Mouse (Mus musculus): ENCODE measurements around the gene Prkca. TPM values are rescaled to one million over a fixed set of nuclear protein-coding genes. Genes with fewer than 3 reads are reported as not detected.

Gene Prkca
- total and polyA plus RNA-seq, 3 experiments: 15.3 to 30.9 (median 19.9) TPM

DNA sequence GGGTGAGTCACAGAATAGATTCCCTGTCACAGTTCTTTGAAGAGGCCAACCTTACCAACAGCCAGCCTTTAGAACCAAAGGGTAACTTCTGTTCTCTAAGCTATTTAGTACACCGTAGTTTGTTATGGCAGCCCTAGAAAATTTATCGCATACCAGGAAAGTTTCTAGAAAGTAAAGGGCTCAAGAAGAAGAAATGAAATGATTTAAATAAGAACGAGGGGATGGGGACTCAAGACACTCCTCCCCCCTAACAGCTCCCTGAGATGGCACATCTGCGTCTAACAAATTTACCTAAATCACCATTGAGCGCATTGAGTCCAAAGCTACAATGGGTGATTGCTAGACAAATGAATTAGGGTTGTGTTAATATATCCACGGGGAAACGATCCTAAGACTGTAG, 140.9 kb downstream of the Prkca start:
- no peaks in the 10 kb centered on the region for H3K9me3 ChIP-seq (replicated peaks; ENCODE audit: insufficient read depth, low read length)
- TF ChIP-seq POLR2A (IDR thresholded peaks at IDR 0.05; ENCODE audit: control insufficient read depth in 1 of 2, insufficient read depth in 1 of 2, low read depth in 1 of 2, low read length in 2 of 2, poor library complexity in 1 of 2) (no peak), POLR2AphosphoS5 (IDR thresholded peaks at IDR 0.05; ENCODE audit: borderline replicate concordance, low read depth, low read length) (no peak), MYB (IDR thresholded peaks at IDR 0.05; ENCODE audit: low read depth, low read length) (no peak), NELFE (IDR thresholded peaks at IDR 0.05; ENCODE audit: low read depth, low read length) (no peak)
- H3K27ac ChIP-seq (ENCODE audit: control insufficient read depth, low read depth, low read length): no peak overlapping the region
- H3K36me3 ChIP-seq (ENCODE audit: control insufficient read depth in 1 of 2, insufficient read depth in 2 of 2, low read length in 2 of 2): no peaks in the 10 kb centered on the region
- no peaks in the 10 kb centered on the region for H3K4me1 ChIP-seq (ENCODE audit: control insufficient read depth in 1 of 2, insufficient read depth in 2 of 2, low read length in 2 of 2)
- no peak overlapping the region for H3K9ac ChIP-seq (ENCODE audit: control insufficient read depth, low read depth, low read length, poor library complexity, severe bottlenecking)
- H3K79me2 ChIP-seq (ENCODE audit: control insufficient read depth, insufficient read depth, low read length, poor library complexity): 0 out of 2 replicates have a peak, but pooled peaks cover 1% of the 10 kb centered on the region
- DNase-seq (ENCODE audit: low read depth, low spot score): no peak
- H3K27me3 ChIP-seq (ENCODE audit: control insufficient read depth in 1 of 2, insufficient read depth in 2 of 2, low read length in 2 of 2): no peaks in the 10 kb centered on the region
- H3K4me3 ChIP-seq (ENCODE audit: control insufficient read depth in 1 of 2, insufficient read depth in 1 of 2, low read depth in 2 of 2, low read length in 2 of 2): no peak overlapping the region

GRCm38 (mm10) chr11:108200679-108201586, 142.8 kb downstream of the Prkca start:
- no peak for DNase-seq (ENCODE audit: low read depth, low spot score)
- TF ChIP-seq POLR2AphosphoS5 (IDR thresholded peaks at IDR 0.05; ENCODE audit: borderline replicate concordance, low read depth, low read length) (no peak), TAL1 (IDR thresholded peaks at IDR 0.05; ENCODE audit: low read length) (no peak), JUND (IDR thresholded peaks at IDR 0.05; ENCODE audit: low read depth, low read length) (no peak)
- H3K27ac ChIP-seq (ENCODE audit: control insufficient read depth, low read depth, low read length): no peak overlapping the region
- peaks cover 0 to 3% of the 10 kb centered on the region in 2 experiments; a peak in 1 of 4 replicates for H3K36me3 ChIP-seq (ENCODE audit: control insufficient read depth in 1 of 2, insufficient read depth in 2 of 2, low read length in 2 of 2)
- 0 out of 2 replicates have a peak, but pooled peaks cover 1% of the 10 kb centered on the region for H3K79me2 ChIP-seq (ENCODE audit: control insufficient read depth, insufficient read depth, low read length, poor library complexity)
- H3K4me1 ChIP-seq (ENCODE audit: control insufficient read depth in 1 of 2, insufficient read depth in 2 of 2, low read length in 2 of 2): no peaks in the 10 kb centered on the region
- H3K4me3 ChIP-seq (ENCODE audit: control insufficient read depth in 1 of 2, insufficient read depth in 1 of 2, low read depth in 2 of 2, low read length in 2 of 2): no peak overlapping the region
- no peaks in the 10 kb centered on the region for H3K27me3 ChIP-seq (ENCODE audit: control insufficient read depth in 1 of 2, insufficient read depth in 2 of 2, low read length in 2 of 2)
- H3K9me3 ChIP-seq (replicated peaks; ENCODE audit: insufficient read depth, low read length): no peaks in the 10 kb centered on the region
- no peak overlapping the region for H3K9ac ChIP-seq (ENCODE audit: control insufficient read depth, low read depth, low read length, poor library complexity, severe bottlenecking)

- no peak for DNase-seq (ENCODE audit: low read depth, low spot score)
- Histone ChIP-seq H3K4me3 (ENCODE audit: control insufficient read depth in 1 of 2, insufficient read depth in 1 of 2, low read depth in 2 of 2, low read length in 2 of 2) (no peak overlapping the region), H3K79me2 (ENCODE audit: control insufficient read depth, insufficient read depth, low read length, poor library complexity) (0 out of 2 replicates have a peak, but pooled peaks cover 1% of the 10 kb centered on the region), H3K27ac (ENCODE audit: control insufficient read depth, low read depth, low read length) (no peak overlapping the region), H3K9ac (ENCODE audit: control insufficient read depth, low read depth, low read length, poor library complexity, severe bottlenecking) (no peak overlapping the region), H3K4me1 (ENCODE audit: control insufficient read depth in 1 of 2, insufficient read depth in 2 of 2, low read length in 2 of 2) (no peaks in the 10 kb centered on the region), H3K27me3 (ENCODE audit: control insufficient read depth in 1 of 2, insufficient read depth in 2 of 2, low read length in 2 of 2) (no peaks in the 10 kb centered on the region), H3K36me3 (ENCODE audit: control insufficient read depth in 1 of 2, insufficient read depth in 2 of 2, low read length in 2 of 2) (peaks cover 0 to 3% of the 10 kb centered on the region in 2 experiments; a peak in 1 of 4 replicates), H3K9me3 (replicated peaks; ENCODE audit: insufficient read depth, low read length) (no peaks in the 10 kb centered on the region)
- TF ChIP-seq E2F4 (IDR thresholded peaks at IDR 0.05; ENCODE audit: borderline replicate concordance, low read depth, low read length): no peak
- TF ChIP-seq ZC3H11A (IDR thresholded peaks at IDR 0.05; ENCODE audit: low read depth, low read length): no peak
- TF ChIP-seq NRF1 (IDR thresholded peaks at IDR 0.05; ENCODE audit: insufficient read depth, low read depth, low read length, poor library complexity, severe bottlenecking): no peak
- no peak for TF ChIP-seq CHD1 (IDR thresholded peaks at IDR 0.05; ENCODE audit: low read depth, low read length)
- TF ChIP-seq RCOR1 (IDR thresholded peaks at IDR 0.05; ENCODE audit: low read depth, low read length): no peak
- no peak for TF ChIP-seq GABPA (IDR thresholded peaks at IDR 0.05; ENCODE audit: low read depth, low read length)
- TF ChIP-seq HCFC1 (IDR thresholded peaks at IDR 0.05; ENCODE audit: low read depth, low read length): no peak
- no peak for TF ChIP-seq NELFE (IDR thresholded peaks at IDR 0.05; ENCODE audit: low read depth, low read length)
- no peak for TF ChIP-seq MEF2A (IDR thresholded peaks at IDR 0.05; ENCODE audit: extremely low read depth, insufficient replicate concordance, low read depth, low read length, poor library complexity, severe bottlenecking)
- no peak for TF ChIP-seq SMC3 (IDR thresholded peaks at IDR 0.05; ENCODE audit: low read depth, low read length)
- no peak for TF ChIP-seq ZNF384 (IDR thresholded peaks at IDR 0.05; ENCODE audit: low read depth, low read length)
- TF ChIP-seq SIN3A (IDR thresholded peaks at IDR 0.05; ENCODE audit: low read length): no peak
- TF ChIP-seq MXI1 (IDR thresholded peaks at IDR 0.05; ENCODE audit: low read depth, low read length): no peak
- TF ChIP-seq TAL1 (IDR thresholded peaks at IDR 0.05; ENCODE audit: low read length): no peak
- no peak for TF ChIP-seq MYC (IDR thresholded peaks at IDR 0.05; ENCODE audit: low read depth, low read length)
- no peak for TF ChIP-seq CTCF (IDR thresholded peaks at IDR 0.05 in 2 of 3, conservative IDR thresholded peaks at IDR 0.05 in 1 of 3; ENCODE audit: control insufficient read depth in 1 of 3, insufficient read depth in 1 of 3, low read depth in 2 of 3, low read length in 3 of 3, poor library complexity in 1 of 3, severe bottlenecking in 1 of 3)
- TF ChIP-seq MAX (IDR thresholded peaks at IDR 0.05; ENCODE audit: low read length): no peak
- no peak for TF ChIP-seq RAD21 (IDR thresholded peaks at IDR 0.05; ENCODE audit: low read depth, low read length)
- no peak for TF ChIP-seq JUND (IDR thresholded peaks at IDR 0.05; ENCODE audit: low read depth, low read length)
These were observed 144.2 kb downstream of the Prkca start for GRCm38 (mm10) chr11:108199429-108199985.

All from MEL (cell line).